Mouse (Mus musculus): ENCODE data around the gene Gm14819. TPM values are rescaled to one million over a fixed set of nuclear protein-coding genes. Genes with fewer than 3 reads are reported as not detected.
"Not testable (repeated sequence)": the region's sequence is repeated elsewhere in the genome, so short reads cannot be mapped to it uniquely, and the experiment has no call there.

The Gm14819 gene
- not detected in 2 replicates for polyA plus RNA-seq (2015; fragmentation: Nextera tagmentation; extraction: Ambion mirVana)

DNA sequence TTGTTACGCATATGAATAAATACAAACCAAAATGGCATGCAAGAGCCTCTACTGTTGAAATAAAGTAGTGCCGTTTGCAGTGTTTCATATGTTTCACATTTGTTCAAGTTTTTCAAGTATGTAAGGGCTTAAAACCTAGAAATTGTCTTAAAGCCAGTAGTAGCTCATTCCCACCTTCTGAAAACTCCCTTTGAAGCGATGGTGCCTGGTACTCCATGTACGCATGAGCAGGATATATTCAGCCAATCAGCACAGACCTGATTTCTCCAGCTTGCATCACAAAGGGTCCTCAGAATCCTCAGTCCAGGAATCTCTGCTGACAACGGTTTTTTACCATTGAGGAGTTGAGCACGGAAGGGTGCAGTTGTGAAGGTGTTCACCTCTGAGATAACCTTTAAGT, at the start of gene Gm14819:
Gene Gm14819, plus strand, starts transcription at position 301 of the 400 bp plus-strand sequence.
- not testable (repeated sequence) for H3K27ac ChIP-seq; ATAC-seq (replicated peaks; ENCODE audit: low FRiP score); H3K27me3 ChIP-seq; H3K4me1 ChIP-seq; H3K9ac ChIP-seq; H3K4me2 ChIP-seq; H3K36me3 ChIP-seq; H3K9me3 ChIP-seq (replicated peaks); H3K4me3 ChIP-seq (replicated peaks)
- no CpG with 5 or more reads among the region's 6 CpGs for WGBS
